In genomic region chr2:158373516-158373915, GRCm38 (mm10) we compare ENCODE assay signal across 14 mouse cellular contexts. TPM values are rescaled to one million over a fixed set of nuclear protein-coding genes. Genes with fewer than 3 reads are reported as not detected.
"Had no signal": no experiment of that assay in that cellular context is flagged by ENCODE, and none has a peak within 500 bp of the region (broad histone marks: within the 10 kb centered on the region; RNA-seq: fewer than 3 reads in every experiment).

No protein-coding gene starts in this region.

- H3K36me3 ChIP-seq: limb, embryonic 12.5 days; midbrain, embryonic 13.5 days had no signal

- H3K9ac ChIP-seq: limb, embryonic 12.5 days; liver, embryonic 14.5 days; midbrain, embryonic 13.5 days; neural tube, embryonic 15.5 days had no signal

- H3K4me2 ChIP-seq: limb, embryonic 12.5 days; midbrain, embryonic 13.5 days; neural tube, embryonic 15.5 days had no signal

- H3K9me3 ChIP-seq: limb, embryonic 12.5 days; midbrain, embryonic 13.5 days; neural tube, embryonic 15.5 days had no signal

- DNase-seq: liver; right cerebral cortex, adult 18-20 months; right cerebral cortex, postnatal 25 days; thymus, postnatal 36 days had no signal

- ATAC-seq: intestine, postnatal 0 days; midbrain, embryonic 13.5 days had no signal

- H3K27ac ChIP-seq: kidney, postnatal 0 days; layer of hippocampus, adult 2 months; limb, embryonic 12.5 days; liver, embryonic 14.5 days; macrophage; midbrain, embryonic 13.5 days; neural tube, embryonic 15.5 days had no signal

- H3K4me3 ChIP-seq: layer of hippocampus, adult 2 months; limb, embryonic 12.5 days; midbrain, embryonic 13.5 days; myocyte; neural tube, embryonic 15.5 days had no signal

RNA-seq across cellular contexts. Expression of gene Snhg11, which starts 1.9 kb away (rescaled TPM):
- total RNA-seq: megakaryocyte-erythroid progenitor cell, adult 5-6 weeks had no signal
- polyA plus RNA-seq: myocyte had no signal
